Mouse (Mus musculus) layer of hippocampus, adult 8-10 months (tissue): ENCODE data around the gene Gm21969. TPM values are rescaled to one million over a fixed set of nuclear protein-coding genes. Genes with fewer than 3 reads are reported as not detected.
A peak's percentile ranks its signal among the peaks of the same experiment; 100 is the strongest.

ENCODE experiments used
- DNase-seq, 2 experiments: peaks; one replicate each; pipeline ENCODE4 v3.0.0; 2022; ENCODE audit warnings: low spot score in 2 of 2
- total RNA-seq, 4 experiments: library from RNA; stranded (reverse); gene quantifications; 2 replicates each; pipeline ENCODE4 v1.2.4; 2022

Gm21969 gene
- total RNA-seq, 4 experiments from 2014 or later: not detected

DNA sequence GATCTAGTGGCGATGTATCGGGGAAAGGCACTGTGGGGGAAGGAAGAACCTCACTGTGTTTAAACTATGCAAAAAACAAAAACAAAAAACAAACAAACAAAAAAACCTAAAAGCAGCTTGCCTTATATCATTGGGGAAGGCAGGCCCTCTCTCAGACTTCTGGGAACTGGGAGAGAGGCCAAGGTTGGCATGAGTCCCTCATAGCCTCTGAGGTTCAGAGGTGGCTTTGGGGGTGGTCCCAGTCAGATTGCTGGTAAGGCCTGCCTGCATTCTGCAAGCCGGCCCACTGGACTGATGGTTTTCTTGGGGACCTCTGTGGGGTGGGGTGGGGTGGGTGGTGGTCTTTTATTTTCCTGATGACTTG, 14.0 kb downstream of the Gm21969 start:
- DNase-seq: no peak

DNA sequence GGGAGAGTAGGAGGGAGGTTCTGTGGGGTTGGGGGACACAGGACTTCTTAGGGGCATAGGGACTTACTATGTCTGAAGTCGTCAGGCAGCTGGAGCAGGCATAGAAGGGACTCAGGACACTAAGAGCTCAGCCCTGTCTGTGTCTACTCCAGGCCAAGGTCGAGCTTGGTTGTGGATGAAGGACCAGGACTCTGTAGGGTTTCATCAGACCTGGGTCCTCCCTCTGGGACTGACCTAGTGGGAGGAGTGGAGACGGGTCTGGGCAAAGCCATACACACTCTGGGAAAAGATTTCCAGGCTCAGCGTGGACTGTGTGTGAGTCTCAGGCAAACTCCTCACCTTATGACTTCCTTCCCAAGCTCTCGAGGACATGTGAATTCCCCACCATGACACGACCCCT, 16.8 kb downstream of the Gm21969 start:
- no peak for DNase-seq

DNA sequence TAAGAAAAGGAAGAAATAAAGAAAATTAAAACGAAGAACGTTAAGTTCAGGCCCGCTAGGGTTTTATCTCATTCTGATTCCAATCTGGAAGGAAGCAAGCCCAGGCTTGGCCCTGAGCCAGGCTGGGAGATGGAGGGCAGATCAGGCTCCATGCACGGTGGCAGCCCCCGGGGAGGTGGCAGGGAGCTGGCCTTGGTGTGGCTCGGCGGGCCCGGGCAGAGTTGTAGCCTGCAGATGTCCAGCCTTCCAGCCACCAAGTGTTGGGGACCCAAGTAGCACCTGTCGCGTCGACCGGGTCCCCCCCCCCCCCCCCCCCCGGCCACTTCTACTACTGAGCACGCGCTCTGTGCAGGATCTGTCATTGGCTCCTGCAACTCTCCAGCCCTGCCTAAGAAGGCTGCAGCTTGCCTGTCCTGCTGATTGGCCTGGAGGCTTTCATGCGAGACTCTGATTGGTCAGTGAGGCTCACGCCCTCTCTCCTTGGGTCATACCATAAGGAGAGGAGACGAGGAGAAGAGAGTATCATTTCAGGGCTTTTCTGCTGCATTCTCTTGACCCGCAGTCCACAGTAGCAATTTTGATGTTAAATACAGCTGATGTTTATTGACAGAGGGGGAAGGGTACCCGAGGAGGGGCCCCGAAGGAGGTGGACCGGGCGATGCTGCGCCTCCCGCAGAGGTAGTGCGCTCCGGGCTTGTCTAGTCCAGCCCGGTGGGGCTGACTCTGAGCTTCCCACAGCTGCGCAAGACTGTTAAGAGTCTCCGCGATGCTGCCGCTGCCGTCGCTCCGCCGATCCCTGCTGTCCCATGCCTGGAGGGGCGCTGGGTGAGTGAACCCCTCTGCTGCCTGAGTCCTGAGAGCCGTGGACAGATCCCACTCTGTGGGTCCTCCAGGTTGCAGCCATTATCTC, 19.6 kb downstream of the Gm21969 start, which contains the start of gene Aldh4a1:
Gene Aldh4a1, plus strand, starts transcription at position 494 of the 910 bp plus-strand sequence.
- peak; percentile 93 to 97 for DNase-seq

DNA sequence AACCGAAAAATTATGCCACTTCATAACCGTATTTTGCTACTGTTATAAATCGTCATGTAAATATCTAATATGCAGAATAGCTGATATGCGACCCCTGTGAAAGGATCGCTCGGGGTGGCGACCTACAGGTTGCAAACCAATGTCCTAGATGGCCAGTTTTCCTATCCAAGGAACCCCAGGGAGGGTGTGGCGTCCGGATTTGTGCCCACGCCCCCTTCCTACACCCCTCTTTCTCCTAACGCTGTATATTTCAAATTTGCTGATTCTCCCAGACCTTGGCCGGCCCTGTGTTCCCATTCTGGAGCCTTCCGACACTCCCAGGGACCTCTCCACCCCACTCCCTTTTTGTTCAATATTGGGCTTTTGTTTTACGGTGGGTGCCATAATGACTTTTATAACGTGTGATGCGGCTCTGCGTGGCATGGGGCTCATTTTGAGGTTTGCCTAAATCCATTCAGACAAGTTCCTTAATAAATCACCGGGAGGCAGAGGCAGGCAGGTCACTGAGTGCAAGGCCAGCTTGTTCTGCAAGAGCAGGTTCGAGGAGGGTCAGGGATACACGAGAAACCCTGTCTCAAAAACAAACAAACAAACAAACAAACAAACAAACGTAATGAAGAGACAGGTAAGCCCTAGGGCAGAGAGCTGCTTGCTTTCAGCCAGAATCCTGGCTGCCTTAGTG, 20.6 kb downstream of the Gm21969 start:
- no peak for DNase-seq

DNA sequence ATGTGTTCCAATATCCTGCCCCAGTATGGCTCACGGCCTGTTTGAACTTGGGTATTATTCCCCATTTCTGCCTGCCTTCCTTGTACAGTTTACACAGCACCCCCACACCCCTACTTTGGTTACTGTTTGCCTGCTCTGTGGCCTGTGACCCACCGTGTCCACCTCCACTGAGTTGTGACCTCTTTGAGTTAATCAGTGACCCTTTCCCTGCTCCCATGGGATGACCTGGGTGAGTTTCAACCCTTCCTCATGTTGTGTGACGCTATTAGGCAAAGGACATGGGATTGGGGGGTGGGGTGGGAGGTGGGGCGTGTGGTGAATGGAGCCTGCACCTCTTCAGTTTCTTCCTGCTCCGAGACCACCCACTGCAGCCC, 21.1 kb downstream of the Gm21969 start:
- no peak for DNase-seq

DNA sequence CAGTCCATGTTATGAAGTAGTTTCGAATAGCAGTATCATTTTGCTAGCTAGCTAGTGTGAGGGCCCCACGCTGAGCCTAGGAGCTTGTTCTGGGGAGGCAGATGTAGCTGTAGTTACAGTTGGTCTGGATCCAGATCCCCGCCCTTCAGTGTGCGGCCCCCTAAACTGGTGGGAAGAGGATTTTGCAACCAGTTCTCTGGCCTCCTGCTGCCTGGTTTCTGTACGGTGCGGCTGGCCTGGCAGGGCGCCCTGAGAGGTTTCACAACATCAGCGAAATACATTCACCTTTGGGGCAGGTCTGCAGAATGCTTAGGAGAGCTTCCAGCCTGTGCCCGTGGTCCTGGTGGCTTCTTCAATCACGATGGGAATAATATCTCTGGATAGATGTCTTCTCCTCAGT, 21.7 kb downstream of the Gm21969 start:
- DNase-seq: peak in 1 of 2 experiments; percentile 29

DNA sequence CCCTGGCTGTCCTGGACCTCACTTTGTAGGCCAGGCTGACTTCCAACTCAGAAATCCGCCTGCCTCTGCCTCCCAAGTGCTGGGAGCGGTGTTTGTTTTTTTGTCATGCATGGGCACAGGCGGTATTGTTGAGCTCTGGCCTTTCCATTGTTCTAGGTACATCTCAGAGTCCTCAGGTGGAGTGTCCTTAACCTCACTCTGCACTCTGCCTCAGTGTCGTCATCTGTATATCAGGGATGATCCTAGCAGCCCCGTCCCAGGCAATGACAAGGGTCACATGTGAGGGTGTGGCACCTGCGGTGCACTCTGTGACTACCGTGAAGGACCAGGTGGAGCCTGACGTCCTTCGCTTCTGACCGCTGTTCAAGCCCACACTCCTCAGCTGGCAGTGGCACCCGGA, 24.4 kb downstream of the Gm21969 start:
- no peak for DNase-seq

DNA sequence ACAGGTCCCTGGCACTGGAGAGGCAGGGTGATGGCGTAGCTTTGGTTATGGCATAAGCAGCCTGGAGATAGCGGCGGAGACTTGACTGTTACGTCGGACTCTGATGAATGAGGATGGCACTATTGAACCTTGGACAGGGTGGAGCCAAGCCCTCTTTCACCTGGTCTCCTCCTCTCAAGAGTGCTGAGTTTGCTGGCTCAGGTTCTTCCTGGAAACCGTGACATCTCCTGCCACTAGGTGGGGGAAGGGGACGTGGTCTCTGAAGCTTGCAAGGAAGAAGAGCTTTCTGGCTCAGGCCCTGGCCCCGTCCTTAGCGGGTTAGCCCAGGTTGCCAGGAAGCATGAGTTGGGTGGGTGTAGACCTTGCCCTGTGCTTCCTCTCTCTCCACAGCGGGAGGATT, 27.2 kb downstream of the Gm21969 start:
- DNase-seq: no peak

DNA sequence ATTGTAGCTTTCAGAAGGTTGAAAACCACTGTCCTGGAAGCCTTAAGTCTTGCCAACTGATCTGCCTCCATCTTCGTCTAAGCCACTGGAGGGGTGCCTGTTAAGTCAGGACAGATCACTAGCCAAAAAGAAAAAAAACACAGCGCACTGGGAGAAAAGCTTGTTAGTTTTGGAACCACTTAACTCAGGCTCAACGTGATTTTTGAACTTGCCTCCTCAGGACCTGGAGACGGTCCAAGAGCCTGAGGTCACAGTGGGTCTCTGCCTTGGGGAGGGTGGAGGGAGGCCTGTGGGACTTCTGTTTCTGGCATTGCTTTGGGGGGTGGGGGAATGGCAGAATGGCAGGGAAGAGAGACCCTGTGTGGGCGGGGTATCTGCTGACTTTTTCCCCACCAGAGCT, 28.2 kb downstream of the Gm21969 start:
- no peak for DNase-seq

DNA sequence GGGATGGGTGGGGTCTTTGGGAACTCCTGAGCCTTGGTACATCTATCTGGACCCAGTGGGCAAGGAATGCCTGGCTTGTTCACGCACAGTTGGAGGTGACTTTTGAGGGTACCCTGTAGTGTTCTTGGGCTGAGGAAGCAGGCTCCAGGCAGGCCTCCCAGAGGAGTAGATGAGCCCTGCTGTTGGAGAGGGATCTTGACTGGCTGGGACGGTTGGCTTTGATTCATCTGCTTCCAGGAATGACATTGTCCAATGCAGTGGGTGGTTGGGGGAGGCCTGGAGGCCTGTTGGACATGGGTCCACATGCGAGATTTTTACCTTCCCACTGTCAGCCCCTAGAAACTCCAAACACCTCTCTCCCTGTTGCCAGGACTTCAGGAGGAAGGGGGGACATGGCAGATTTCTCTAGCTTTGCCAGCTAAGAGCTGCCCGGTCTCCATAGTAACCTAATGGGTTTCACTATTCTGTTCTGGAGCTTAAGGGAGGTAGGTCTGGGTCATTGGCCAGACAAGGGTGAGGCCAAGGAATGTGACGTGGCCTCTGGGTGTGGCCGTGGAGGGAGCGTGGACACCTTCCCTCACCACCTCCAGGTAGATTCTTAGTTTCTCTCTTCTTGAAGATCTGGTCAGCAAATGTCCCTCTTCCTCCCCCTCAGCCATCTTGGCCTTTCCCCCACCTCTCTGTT, 28.7 kb downstream of the Gm21969 start:
- no peak for DNase-seq

DNA sequence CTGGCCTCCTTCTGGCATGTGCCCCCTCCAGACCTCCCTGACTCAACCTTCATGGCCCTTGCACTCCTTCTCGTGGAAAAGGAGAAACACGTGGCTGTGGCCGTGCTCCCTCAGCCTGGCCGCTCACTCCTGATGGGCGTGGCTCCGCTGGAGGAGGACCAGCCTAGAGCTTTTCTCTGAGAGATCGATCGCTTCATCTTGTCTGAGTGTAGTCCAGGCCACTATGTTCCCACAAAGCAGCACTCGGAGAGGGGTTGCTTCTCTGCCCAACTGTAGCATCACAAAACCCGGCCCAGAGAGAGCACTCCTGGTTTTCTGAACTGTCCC, 29.2 kb downstream of the Gm21969 start:
- no peak for DNase-seq

DNA sequence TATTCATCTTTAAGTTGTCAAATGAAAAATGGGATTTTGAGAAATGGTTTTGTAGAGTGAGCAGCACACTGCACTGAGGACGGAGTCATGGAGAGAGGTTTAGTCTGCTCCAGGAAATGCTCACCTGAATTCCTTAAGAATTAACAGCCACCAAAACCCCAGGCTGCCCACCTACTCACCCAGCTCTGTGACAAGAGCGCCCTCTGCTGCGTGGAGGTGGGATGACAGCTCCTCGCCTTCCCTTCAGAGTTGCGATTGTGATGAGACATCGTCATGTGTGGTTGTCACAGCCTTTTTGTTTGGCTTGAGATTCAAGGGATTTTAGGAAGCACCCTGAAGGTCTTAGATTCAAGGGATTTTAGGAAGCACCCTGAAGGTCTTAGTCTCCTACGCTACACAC, 33.4 kb downstream of the Gm21969 start:
- DNase-seq: peak in 1 of 2 experiments; percentile 79

DNA sequence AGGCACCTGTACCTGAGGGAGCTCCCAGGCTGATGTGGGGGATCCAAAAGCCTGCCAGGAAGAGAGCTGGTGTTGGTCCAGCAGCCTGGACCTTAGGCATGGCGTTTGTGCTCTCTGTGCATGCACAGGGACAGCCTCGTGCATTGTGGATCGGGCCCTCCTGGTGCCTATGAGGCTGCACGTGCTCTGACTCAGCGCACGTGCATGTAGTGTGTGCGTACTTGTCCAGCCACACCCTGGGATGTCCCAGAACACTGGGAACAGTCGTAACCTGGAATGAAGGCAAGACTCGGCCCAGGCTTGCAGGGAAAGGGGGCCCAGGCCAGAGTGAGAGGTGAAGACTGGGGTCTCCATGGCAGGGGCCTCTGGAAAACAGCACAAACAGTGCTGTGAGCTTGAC, 34.9 kb downstream of the Gm21969 start:
- DNase-seq: no peak

DNA sequence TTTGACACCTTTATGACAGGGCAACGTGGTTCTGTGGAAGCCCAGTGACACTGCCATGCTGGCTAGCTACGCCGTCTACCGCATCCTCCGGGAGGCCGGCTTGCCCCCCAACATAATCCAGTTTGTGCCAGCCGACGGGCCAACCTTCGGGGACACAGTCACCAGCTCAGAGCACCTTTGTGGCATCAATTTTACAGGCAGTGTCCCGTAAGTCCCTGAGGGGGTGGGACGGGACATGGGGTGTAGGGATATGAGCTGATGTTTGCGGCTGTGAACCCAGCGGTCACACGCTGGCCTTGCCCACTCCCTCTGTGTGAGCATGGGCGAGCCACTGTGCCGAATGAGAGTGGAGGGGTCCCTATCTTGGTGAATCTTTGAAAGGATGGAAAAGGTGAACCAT, 35.4 kb downstream of the Gm21969 start:
- no peak for DNase-seq

DNA sequence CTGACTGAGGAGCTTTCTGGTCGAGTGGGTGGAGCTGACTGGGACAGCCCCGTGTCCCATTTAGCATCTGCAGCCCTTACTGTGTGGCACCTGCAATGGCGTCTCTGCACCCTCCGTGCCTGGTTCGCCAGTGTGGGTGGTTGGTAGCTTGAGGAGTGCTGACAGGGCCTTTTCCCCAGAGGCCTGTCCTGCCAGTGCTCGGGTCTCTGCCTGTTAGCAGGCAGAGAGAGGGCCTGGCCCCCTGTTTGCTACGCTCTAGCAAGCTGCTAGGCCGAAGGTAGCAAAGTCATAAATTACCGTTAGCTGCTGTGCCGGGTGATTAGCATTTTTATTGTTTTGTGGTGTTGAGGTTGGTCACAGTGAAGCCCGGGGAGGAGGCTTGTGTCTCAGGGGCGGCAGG, 36.8 kb downstream of the Gm21969 start:
- no peak for DNase-seq

DNA sequence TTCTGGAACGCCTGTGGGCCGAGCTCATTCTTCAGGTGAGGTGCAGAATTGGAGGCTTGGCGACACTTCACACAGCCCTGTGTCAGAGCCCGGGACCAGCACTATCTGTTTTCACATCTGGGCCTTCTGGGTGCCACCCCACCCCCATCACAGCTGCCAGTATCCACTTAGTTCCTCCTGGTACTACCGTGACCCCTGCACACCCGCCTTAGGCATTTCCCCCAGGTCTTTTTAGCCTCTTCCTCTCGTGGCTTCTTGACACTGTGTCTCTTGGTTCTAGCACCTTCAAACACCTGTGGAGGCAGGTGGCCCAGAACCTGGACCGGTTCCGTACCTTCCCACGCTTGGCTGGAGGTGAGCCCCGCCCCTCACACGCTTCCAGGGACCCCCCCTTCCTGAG, 37.3 kb downstream of the Gm21969 start:
- DNase-seq: no peak

DNA sequence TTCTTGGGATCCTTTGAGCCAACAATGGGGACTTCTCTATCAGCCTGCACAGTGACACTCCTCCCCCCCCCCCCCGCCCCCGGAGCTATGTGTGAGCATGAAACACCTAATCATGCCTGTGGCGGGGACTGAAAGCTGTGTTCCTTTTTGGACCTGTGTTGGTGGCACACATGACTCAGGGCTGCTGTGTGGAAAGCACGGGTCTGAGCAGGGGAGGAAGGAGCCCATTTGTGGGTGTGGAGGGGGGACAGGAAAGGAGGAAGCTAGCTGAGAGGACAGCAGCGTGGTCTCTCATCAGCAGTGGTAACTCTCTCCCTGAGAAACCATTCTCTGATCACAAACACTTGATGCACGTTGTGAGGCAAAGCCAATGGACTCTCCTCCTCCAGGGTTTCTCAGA, 37.8 kb downstream of the Gm21969 start:
- no peak for DNase-seq

DNA sequence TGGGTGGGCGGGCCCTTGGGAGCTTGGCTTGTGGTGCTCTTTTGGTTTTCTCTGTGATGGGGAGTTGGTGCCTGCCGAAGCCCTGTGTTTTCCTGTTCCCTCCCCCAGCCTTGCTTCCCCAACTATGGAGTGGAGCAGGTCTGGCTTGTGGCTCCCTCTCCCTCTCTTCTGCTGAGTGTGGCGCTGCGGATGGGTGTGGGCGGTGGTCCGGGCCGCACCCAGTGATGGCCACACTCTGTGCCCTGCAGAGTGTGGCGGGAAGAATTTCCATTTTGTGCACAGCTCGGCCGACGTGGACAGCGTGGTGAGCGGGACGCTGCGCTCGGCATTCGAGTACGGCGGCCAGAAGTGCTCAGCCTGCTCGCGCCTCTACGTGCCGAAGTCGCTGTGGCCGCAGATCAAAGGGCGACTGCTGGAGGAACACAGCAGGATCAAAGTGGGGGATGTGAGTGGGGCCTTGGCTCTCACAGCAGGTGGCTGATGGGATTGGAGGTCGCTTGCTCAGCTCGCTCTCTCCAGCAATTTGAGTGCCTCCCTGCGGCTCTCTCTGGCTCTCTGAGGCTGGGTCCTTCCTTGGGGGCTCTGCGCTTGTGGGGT, 38.9 kb downstream of the Gm21969 start:
- no peak for DNase-seq

DNA sequence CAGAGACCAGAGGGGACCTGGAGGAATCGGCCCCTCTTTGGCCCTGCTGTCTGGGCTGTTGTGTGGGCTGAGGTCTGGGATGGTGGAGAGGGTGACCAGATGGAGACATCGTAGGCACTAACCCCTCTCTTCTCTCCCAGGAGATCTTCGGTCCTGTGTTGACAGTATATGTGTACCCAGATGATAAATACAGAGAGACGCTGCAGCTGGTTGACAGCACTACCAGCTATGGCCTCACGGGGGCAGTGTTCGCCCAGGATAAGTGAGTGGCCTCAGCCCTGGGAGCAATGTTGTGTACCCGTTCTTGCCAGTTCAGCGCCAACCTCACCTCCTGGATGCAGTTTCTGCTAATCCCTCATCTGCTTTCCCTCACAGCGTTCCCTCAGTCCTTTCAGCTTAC, 41.0 kb downstream of the Gm21969 start:
- DNase-seq: peak in 1 of 2 experiments; percentile 85

DNA sequence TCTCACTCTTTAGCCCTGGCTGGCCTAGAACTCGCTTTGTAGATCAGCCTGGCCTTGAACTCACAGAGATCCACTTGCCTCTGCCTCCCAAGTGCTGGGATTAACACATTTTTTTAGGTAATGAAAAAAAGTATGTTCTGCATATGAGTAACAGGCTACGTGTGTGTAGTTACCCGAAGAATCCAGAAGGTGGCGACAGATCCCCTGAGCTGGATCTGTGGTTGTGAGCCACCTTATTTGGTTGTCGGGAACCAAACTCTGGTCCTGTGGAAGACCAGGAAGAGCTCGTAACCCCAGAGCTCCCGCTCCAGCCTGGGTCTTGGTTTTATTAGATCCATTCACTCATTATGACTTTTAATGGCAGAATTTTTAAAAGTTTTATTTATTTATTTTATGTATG, 43.9 kb downstream of the Gm21969 start:
- DNase-seq: no peak

DNA sequence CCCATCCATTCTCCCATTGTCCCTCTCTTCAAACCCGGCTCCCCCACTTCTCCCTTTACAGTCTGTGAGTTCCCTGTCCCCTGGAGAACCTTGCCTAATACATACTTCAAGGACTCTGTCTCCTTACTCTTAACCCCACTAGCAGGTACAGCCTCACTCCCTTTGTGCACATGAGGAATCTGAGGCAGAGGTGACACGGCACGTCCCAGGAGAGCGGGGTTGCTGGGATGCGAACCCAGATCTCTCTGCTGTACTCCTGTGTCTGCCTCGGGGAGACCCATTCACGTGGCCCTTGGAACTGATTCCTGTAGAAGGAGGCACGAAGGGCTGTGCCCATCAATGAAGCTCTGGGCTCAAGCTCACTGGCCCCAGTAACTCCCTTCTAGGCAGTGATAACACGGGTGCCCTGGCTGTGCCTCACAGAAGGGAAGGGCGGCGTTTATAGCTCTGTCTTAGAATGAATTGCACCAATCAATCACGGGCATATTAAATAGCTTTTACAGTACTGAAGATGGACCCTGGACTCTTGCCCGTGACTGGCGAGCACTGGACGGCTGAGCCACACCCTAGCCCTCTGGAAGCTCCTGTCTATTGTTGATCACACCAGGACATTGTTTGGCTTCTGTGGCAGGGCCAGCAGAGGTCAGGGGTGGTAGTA, 47.2 kb downstream of the Gm21969 start:
- no peak for DNase-seq

DNA sequence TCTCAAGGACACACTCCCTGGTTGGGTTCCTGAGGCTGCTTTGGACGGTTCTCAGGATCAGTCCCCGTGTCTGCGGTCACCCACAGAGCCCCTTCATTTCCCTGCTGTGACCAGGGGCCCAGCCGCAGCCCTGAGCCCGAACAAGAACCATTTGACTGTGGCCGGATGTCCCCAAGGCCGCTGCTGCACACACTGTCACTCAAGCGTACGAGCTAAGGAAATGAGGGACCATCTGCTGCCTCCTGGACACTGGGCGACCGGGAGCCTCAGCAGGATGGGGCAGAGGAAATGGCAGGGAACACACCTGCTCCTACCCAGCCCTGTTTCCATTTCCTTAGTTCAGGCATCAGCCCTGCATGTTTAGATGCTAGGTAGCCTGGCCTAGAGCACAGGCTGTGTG, 47.9 kb downstream of the Gm21969 start:
- no peak for DNase-seq
